Mouse (Mus musculus): Measurements from ENCODE around the gene Mogs.

GRCm38 (mm10) chr6:83065995-83066394 is 49.3 kb upstream of the Mogs start:
- TF ChIP-seq CTCF (IDR thresholded peaks at IDR 0.05; ENCODE audit: control insufficient read depth, insufficient read depth, insufficient read length) (no peak), MYOG (IDR thresholded peaks at IDR 0.05; ENCODE audit: control insufficient read depth, extremely low read depth, insufficient read length) (no peak)
